Mouse (Mus musculus) cerebellum, adult 2 months (tissue): ENCODE measurements around the gene Cdh23.

Source experiments
- CTCF ChIP-seq: fragments of 200-500 bp; IDR thresholded peaks from 2 replicates; pipeline ENCODE4 v1.5.1; 2011; ENCODE audit warnings: low read depth, mild to moderate bottlenecking, control low read depth, low read length, moderate library complexity, borderline replicate concordance; ENCODE audit not compliant: insufficient read depth
- POLR2A ChIP-seq: fragments of 200-500 bp; IDR thresholded peaks from 2 replicates; pipeline ENCODE4 v1.6.1; 2011; ENCODE audit warnings: low read length, control low read depth, borderline replicate concordance; ENCODE audit not compliant: insufficient read depth

DNA sequence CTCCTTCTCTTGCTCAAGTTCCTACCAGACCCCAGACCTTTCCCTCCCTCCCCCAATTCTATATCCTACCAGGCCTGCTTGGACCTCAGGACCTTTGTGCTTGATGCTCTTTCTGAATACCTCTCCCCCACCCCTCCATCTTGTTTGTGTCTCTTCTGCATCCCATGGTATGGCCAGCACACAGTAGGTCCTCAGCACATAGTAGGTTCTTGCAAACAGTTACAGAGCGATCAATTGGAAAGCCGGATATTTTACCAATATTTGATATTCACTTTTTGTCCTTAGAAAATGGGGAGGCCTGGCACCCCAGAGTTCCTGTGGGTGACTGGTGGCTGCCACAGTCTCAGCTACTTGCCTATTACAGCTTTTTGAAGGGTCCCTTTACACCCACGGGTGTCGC, 361.3 kb downstream of the Cdh23 start:
- no peak for TF ChIP-seq CTCF
- TF ChIP-seq POLR2A, result no peak
